Mouse (Mus musculus): ENCODE measurements around the gene Zfp62. TPM values are rescaled to one million over a fixed set of nuclear protein-coding genes. Genes with fewer than 3 reads are reported as not detected.

Gene Zfp62
- 38.5 TPM for polyA plus RNA-seq (2014; fragmentation: Illumina TruSeq; extraction: RNeasy Lipid Tissue Mini Kit (QIAGEN cat#74804); ENCODE audit: low read depth, low replicate concordance)

DNA sequence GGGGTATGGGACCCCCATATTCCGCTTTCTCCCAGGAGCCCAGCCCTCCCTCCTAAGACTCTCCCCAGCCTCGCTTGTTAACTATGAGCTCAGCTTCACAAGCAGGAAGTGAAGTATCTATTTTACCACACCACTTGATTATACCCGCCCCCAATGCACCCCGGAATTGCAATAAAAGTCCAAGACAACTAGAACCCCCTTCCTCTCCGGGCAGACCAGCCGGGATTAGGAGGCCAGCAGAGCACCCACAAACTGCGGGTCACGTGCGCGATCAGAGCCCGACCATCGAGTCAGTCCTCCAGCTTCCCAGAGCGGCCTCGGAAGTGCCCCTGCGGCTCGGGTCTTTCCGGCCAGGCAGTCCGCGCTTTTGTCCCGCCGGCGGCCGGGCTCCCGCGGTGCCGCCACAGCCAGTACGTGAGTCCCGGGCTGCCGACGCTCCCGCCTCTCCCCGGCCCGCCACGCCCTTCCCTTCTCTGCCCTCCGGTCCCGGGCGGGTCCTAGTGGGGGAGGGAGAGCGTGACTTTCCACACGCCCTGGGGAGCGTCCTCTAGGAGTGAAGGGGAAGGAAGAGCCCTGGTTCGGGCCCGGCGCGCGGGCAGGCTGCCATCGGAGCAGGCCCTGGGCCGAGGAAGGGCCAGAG is at the start of gene Zfp62:
Gene Zfp62 (plus strand): TSS at position 164 of the 640 bp plus-strand sequence.

DNA sequence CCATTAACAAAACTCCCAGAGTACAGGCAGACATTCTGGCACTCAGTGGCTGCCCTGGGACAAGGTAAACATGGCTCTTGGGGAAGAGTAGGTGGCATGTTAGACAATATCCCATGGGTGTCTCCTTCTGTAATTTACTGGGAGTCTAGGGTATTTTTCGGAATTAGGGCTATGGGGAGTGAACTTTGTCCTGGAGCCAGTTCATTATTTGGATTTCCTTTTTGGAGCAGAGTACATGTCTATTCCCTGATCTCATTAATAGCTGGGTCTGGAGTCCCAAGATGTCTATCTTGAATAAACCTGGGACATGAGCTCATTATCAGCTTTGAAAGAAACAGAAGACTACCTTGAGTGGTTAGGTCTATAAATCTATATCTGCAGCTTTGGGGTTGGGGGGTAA is 49.0 kb upstream of the Zfp62 start, which contains the start of gene Olfr1394:
Gene Olfr1394 (plus strand): TSS at position 301 of the 400 bp plus-strand sequence.

DNA sequence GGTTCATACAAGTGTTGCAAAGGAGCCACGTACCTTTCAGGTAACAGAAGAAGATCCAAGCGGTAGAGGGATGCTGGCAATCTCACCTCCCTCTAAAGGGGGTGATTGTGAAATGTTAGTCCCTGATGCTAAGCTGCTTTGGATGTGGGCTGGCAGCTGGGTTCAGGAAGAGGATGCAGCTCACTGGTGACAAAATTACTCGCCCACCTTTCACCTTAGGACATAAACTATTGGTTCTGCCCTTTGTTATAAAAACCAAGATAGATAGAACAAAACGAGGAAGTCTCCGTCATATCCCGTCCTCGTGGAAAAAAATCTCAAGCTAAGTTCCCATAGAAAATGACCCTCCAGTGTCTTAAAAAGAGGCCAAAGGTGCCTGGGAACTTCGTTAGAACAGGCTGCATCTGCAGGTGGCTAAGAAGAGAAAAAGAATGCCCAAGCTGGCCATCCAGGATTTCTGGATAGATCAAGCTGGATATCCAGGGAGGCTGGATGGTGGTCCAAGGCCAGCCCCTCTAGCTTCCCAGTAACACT is 16.1 kb upstream of the Zfp62 start, which contains the start of gene Btnl9:
Gene Btnl9 (minus strand): TSS at position 205 of the 534 bp plus-strand sequence.

DNA sequence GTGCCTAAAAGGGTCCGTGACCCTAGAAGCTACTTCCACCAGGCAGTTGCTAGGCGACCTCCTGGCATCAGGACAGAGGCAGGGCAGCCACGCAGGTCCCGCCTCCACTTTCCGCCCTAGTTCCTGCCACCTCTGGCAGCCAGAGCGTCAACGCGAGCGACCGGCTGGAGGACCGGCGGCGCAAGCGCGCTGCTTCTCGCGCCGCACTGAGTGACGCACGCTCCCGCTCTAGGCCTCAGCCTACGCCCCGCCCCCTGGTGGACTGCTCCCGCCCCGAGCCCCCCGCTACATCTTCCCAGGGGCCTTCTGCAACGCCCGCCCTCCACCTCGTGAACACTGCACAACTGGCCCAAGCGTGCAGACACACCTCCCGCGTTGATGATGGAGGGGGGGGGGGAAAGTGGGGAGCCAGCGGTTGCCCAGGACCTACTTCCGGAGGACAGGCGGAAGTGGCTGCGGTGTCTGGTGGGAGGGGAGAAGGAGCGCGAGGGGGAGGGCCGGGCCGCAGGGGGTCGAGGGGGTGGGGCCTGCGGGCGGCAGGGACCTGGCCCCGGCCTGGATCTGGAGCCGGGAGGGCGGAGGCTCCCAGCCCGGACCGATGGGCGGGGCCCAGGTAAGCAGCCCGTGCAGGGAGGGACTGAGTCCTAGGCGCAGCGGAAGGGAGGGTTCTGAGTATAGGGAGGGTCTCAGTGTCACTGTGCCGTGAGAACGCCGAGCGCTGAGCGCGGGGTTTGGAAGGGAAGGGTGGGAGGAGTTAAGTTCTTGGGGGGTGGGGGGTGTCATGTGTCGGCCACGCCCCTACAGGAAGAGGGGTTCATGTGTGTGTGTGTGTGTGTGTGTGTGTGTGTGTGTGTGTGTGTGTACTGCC is 40.9 kb downstream of the Zfp62 start, which contains the start of gene Mgat1:
Gene Mgat1 (plus strand): TSS at position 465 of the 868 bp plus-strand sequence.

Other genes with a start within 250 kb of the Zfp62 start
- 0.79 TPM for gene Olfr56, start 224.4 kb upstream of the Zfp62 start, polyA plus RNA-seq (2014; fragmentation: Illumina TruSeq; extraction: RNeasy Lipid Tissue Mini Kit (QIAGEN cat#74804); ENCODE audit: low read depth, low replicate concordance)
- gene 9930111J21Rik1, start 223.9 kb upstream of the Zfp62 start, polyA plus RNA-seq (2014; fragmentation: Illumina TruSeq; extraction: RNeasy Lipid Tissue Mini Kit (QIAGEN cat#74804); ENCODE audit: low read depth, low replicate concordance), result 0.29 TPM
- gene Gm12185, start 211.1 kb upstream of the Zfp62 start, polyA plus RNA-seq (2014; fragmentation: Illumina TruSeq; extraction: RNeasy Lipid Tissue Mini Kit (QIAGEN cat#74804); ENCODE audit: low read depth, low replicate concordance), result 0.13 TPM
- gene Tgtp1, start 209.1 kb upstream of the Zfp62 start, polyA plus RNA-seq (2014; fragmentation: Illumina TruSeq; extraction: RNeasy Lipid Tissue Mini Kit (QIAGEN cat#74804); ENCODE audit: low read depth, low replicate concordance), result 18.7 TPM
- 3.9 TPM for gene 9930111J21Rik2, start 152.1 kb upstream of the Zfp62 start, polyA plus RNA-seq (2014; fragmentation: Illumina TruSeq; extraction: RNeasy Lipid Tissue Mini Kit (QIAGEN cat#74804); ENCODE audit: low read depth, low replicate concordance)
- 11.2 TPM for gene Tgtp2, start 139.1 kb upstream of the Zfp62 start, polyA plus RNA-seq (2014; fragmentation: Illumina TruSeq; extraction: RNeasy Lipid Tissue Mini Kit (QIAGEN cat#74804); ENCODE audit: low read depth, low replicate concordance)
- gene Ifi47, start 126.7 kb upstream of the Zfp62 start, polyA plus RNA-seq (2014; fragmentation: Illumina TruSeq; extraction: RNeasy Lipid Tissue Mini Kit (QIAGEN cat#74804); ENCODE audit: low read depth, low replicate concordance), result 51.2 TPM
- 0.19 TPM for gene Olfr1396, start 88.4 kb upstream of the Zfp62 start, polyA plus RNA-seq (2014; fragmentation: Illumina TruSeq; extraction: RNeasy Lipid Tissue Mini Kit (QIAGEN cat#74804); ENCODE audit: low read depth, low replicate concordance)
- gene Olfr1395, start 61.0 kb upstream of the Zfp62 start, polyA plus RNA-seq (2014; fragmentation: Illumina TruSeq; extraction: RNeasy Lipid Tissue Mini Kit (QIAGEN cat#74804); ENCODE audit: low read depth, low replicate concordance), result not detected
- not detected for gene Olfr1394, start 48.9 kb upstream of the Zfp62 start, polyA plus RNA-seq (2014; fragmentation: Illumina TruSeq; extraction: RNeasy Lipid Tissue Mini Kit (QIAGEN cat#74804); ENCODE audit: low read depth, low replicate concordance)
- gene Btnl9, start 16.1 kb upstream of the Zfp62 start, polyA plus RNA-seq (2014; fragmentation: Illumina TruSeq; extraction: RNeasy Lipid Tissue Mini Kit (QIAGEN cat#74804); ENCODE audit: low read depth, low replicate concordance), result 5.2 TPM
- 30.2 TPM for gene Mgat1, start 40.9 kb downstream of the Zfp62 start, polyA plus RNA-seq (2014; fragmentation: Illumina TruSeq; extraction: RNeasy Lipid Tissue Mini Kit (QIAGEN cat#74804); ENCODE audit: low read depth, low replicate concordance)
- gene Olfr1393, start 75.0 kb downstream of the Zfp62 start, polyA plus RNA-seq (2014; fragmentation: Illumina TruSeq; extraction: RNeasy Lipid Tissue Mini Kit (QIAGEN cat#74804); ENCODE audit: low read depth, low replicate concordance), result 0.48 TPM
- not detected for gene Olfr1392, start 82.0 kb downstream of the Zfp62 start, polyA plus RNA-seq (2014; fragmentation: Illumina TruSeq; extraction: RNeasy Lipid Tissue Mini Kit (QIAGEN cat#74804); ENCODE audit: low read depth, low replicate concordance)
- not detected for gene Olfr10, start 101.4 kb downstream of the Zfp62 start, polyA plus RNA-seq (2014; fragmentation: Illumina TruSeq; extraction: RNeasy Lipid Tissue Mini Kit (QIAGEN cat#74804); ENCODE audit: low read depth, low replicate concordance)
- not detected for gene Olfr1391, start 119.5 kb downstream of the Zfp62 start, polyA plus RNA-seq (2014; fragmentation: Illumina TruSeq; extraction: RNeasy Lipid Tissue Mini Kit (QIAGEN cat#74804); ENCODE audit: low read depth, low replicate concordance)
- gene Olfr1390, start 131.9 kb downstream of the Zfp62 start, polyA plus RNA-seq (2014; fragmentation: Illumina TruSeq; extraction: RNeasy Lipid Tissue Mini Kit (QIAGEN cat#74804); ENCODE audit: low read depth, low replicate concordance), result not detected
- gene Olfr1389, start 219.8 kb downstream of the Zfp62 start, polyA plus RNA-seq (2014; fragmentation: Illumina TruSeq; extraction: RNeasy Lipid Tissue Mini Kit (QIAGEN cat#74804); ENCODE audit: low read depth, low replicate concordance), result not detected
- gene Olfr1388, start 233.3 kb downstream of the Zfp62 start, polyA plus RNA-seq (2014; fragmentation: Illumina TruSeq; extraction: RNeasy Lipid Tissue Mini Kit (QIAGEN cat#74804); ENCODE audit: low read depth, low replicate concordance), result not detected